Mouse (Mus musculus): ENCODE data around the gene Slc16a6. TPM values are rescaled to one million over a fixed set of nuclear protein-coding genes. Genes with fewer than 3 reads are reported as not detected.

Slc16a6 gene
- polyA plus RNA-seq, 1 experiment from 2014 or later = 3.2 TPM

DNA sequence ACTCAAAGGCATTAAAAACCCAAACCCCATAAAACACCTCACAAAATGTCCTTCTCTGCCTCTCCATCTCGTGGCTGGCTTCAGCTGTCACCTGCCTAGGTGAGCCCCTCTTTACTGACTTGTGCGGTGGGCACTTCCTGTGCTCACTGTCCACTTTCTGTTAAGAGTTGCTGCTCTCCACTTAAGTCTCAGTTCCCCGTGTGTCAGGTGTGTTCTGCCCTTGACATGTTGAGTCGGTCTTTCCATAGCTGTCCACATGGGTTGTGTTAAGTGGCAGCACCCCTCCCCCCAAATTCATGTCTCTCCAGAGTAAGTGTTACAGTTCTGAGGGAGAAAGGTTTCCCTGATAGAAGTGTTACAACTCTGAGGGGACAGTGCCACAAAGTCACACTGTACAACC is 18.4 kb upstream of the Slc16a6 start:
- 89% methylated on average over 4 of the region's 4 CpGs for WGBS
- no peak overlapping the region for H3K4me2 ChIP-seq (ENCODE audit: low read depth)
- H3K27ac ChIP-seq (ENCODE audit: low read depth, low read length) = no peak overlapping the region
- no peak overlapping the region for H3K9ac ChIP-seq (ENCODE audit: low read length)
- no peaks in the 10 kb centered on the region for H3K27me3 ChIP-seq (ENCODE audit: control insufficient read depth, insufficient read depth, low read length)
- H3K36me3 ChIP-seq (ENCODE audit: control insufficient read depth, insufficient read depth, low read length) = no peaks in the 10 kb centered on the region
- DNase-seq (ENCODE audit: low spot score) (no peak), ATAC-seq (ENCODE audit: insufficient read depth, low FRiP score, low TSS enrichment) (no peak)
- peaks cover 5% of the 10 kb centered on the region; the same call in 1 of the 2 replicates for H3K4me1 ChIP-seq (ENCODE audit: control insufficient read depth, insufficient read depth, low read length)
- no peak overlapping the region for H3K4me3 ChIP-seq (ENCODE audit: low read depth, low read length)
- H3K9me3 ChIP-seq (ENCODE audit: control insufficient read depth, low read length) = no peaks in the 10 kb centered on the region

DNA sequence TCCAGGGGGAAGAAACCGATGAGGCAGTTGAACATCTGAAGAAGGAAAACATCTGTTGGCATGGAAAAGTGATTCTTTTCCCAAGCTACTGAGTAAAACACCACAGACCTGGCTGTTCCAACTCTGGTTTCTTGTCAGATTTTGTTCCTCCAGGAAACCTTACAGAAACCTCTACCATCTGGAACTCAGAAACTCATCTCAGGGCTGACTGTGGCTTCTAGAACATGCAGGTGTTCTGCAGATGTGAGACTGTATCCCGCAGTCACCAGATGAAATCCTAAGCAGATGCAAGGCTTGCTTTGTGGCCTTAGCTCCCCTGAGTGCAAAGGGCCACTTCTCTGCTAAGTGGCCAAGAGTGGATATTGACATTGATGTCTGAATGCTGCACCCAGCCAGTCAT is 16.4 kb upstream of the Slc16a6 start:
- no peaks in the 10 kb centered on the region for H3K36me3 ChIP-seq (ENCODE audit: control insufficient read depth, insufficient read depth, low read length)
- DNase-seq (ENCODE audit: low spot score) = no peak
- H3K4me3 ChIP-seq (ENCODE audit: low read depth, low read length) = no peak overlapping the region
- no peaks in the 10 kb centered on the region for H3K27me3 ChIP-seq (ENCODE audit: control insufficient read depth, insufficient read depth, low read length)
- no peak overlapping the region for H3K9ac ChIP-seq (ENCODE audit: low read length)
- no peaks in the 10 kb centered on the region for H3K4me1 ChIP-seq (ENCODE audit: control insufficient read depth, insufficient read depth, low read length)
- 68% methylated on average over 2 of the region's 2 CpGs for WGBS
- H3K9me3 ChIP-seq (ENCODE audit: control insufficient read depth, low read length) = no peaks in the 10 kb centered on the region
- ATAC-seq (ENCODE audit: insufficient read depth, low FRiP score, low TSS enrichment) = no peak
- no peak overlapping the region for H3K27ac ChIP-seq (ENCODE audit: low read depth, low read length)
- H3K4me2 ChIP-seq (ENCODE audit: low read depth) = no peak overlapping the region

DNA sequence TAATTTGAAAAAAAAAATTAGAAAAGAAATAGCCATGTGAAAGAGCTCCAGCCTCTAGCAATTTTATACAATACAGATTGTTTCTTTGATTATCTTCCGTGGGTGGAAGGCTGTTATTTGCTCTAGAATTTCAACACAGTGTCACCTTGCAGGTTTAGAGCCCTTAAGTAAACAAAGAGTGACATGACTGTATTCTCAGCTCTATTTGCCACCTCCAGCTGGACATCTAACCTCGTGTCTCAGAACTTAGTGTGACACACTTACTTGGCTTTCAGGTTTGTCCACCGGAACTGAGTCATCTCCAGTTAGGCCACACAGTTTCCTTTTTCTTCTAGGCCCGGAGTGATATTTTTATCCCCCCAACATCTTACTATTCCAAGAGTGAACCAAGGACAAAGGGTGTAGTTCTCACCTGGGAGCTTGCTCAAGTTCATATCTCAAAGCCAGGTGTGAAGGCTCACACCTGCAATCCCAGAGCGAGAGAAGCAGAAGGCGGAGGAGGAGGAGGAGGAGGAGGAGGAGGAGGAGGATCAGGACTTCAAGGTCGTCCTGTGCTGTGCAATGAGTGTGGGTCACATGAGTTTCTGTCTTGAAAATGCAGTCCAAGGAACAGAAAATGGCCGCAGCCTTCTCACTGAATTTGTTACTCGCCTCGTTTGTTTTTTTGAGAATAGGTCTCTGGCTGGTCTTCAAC is 14.7 kb upstream of the Slc16a6 start:
- Histone ChIP-seq H3K4me1 (ENCODE audit: control insufficient read depth, insufficient read depth, low read length) (no peaks in the 10 kb centered on the region), H3K36me3 (ENCODE audit: control insufficient read depth, insufficient read depth, low read length) (no peaks in the 10 kb centered on the region), H3K27me3 (ENCODE audit: control insufficient read depth, insufficient read depth, low read length) (no peaks in the 10 kb centered on the region), H3K4me3 (ENCODE audit: low read depth, low read length) (no peak overlapping the region), H3K4me2 (ENCODE audit: low read depth) (no peak overlapping the region), H3K9ac (ENCODE audit: low read length) (no peak overlapping the region), H3K27ac (ENCODE audit: low read depth, low read length) (no peak overlapping the region), H3K9me3 (ENCODE audit: control insufficient read depth, low read length) (no peaks in the 10 kb centered on the region)
- DNase-seq (ENCODE audit: low spot score) (no peak), ATAC-seq (ENCODE audit: insufficient read depth, low FRiP score, low TSS enrichment) (no peak)
- 90% methylated on average over 10 of the region's 10 CpGs for WGBS

DNA sequence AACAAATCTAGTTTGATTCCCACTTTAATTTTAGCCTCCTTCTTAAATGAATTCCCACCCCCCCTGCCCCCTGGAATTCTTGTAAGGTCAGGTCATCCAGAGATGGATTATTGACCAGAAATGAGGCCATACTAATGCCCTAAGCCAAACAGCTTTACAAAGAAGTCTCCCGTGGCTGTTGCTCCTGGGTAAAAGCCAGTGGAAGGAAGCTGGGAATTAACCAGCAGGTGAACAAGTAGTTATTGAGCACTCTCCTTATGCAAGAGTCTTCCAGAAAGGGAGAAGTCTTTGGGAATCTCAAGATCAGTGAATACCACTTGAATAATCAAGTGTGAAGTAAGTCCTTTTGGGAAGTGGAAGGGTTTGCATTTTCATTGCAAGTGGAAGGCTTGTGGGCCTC is 13.7 kb upstream of the Slc16a6 start:
- WGBS = 67% methylated on average over 1 of the region's 1 CpGs

DNA sequence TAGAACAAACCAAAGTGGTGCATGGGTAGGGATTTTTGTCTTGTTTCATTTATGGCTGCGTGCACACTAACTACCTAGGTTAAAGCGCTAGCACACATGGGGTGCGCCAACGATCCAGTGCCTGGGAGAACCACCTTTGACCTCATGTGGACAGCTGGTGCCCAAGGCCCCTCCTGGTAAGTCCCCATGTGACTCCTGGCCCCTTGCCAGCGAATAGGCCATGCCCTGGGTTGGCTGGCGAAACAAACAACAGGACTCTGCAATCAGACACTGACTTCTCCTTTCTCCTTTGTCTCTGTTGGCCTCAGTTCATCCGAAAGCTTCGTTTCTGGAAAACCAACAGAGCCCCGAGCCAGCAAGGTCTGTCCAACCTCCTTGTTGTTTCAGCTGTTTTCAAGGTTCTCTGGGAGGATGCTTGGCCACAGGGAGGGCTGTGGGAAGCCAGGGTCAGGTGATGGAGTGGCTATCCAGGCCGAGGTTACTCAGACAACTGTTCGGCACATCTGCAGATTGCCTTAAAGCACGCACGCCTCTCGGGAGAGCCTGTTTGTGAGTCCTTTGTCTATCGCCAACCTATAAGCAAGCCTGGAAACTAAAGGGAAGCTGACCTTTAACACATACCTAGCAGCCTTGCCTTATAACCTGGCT is 12.1 kb upstream of the Slc16a6 start:
- Histone ChIP-seq H3K4me1 (ENCODE audit: control insufficient read depth, insufficient read depth, low read length) (no peaks in the 10 kb centered on the region), H3K27me3 (ENCODE audit: control insufficient read depth, insufficient read depth, low read length) (no peaks in the 10 kb centered on the region), H3K9ac (ENCODE audit: low read length) (no peak overlapping the region), H3K9me3 (ENCODE audit: control insufficient read depth, low read length) (no peaks in the 10 kb centered on the region), H3K36me3 (ENCODE audit: control insufficient read depth, insufficient read depth, low read length) (no peaks in the 10 kb centered on the region), H3K4me2 (ENCODE audit: low read depth) (no peak overlapping the region), H3K27ac (ENCODE audit: low read depth, low read length) (no peak overlapping the region), H3K4me3 (ENCODE audit: low read depth, low read length) (no peak overlapping the region)
- no peak for ATAC-seq (ENCODE audit: insufficient read depth, low FRiP score, low TSS enrichment)
- DNase-seq (ENCODE audit: low spot score) = no peak
- WGBS = 67% methylated on average over 15 of the region's 15 CpGs

More for the DNA sequence above, 13.7 kb upstream of the Slc16a6 start:
- Histone ChIP-seq H3K27me3 (ENCODE audit: control insufficient read depth, insufficient read depth, low read length) (no peaks in the 10 kb centered on the region), H3K27ac (ENCODE audit: low read depth, low read length) (no peak overlapping the region), H3K4me2 (ENCODE audit: low read depth) (no peak overlapping the region), H3K4me1 (ENCODE audit: control insufficient read depth, insufficient read depth, low read length) (no peaks in the 10 kb centered on the region), H3K9me3 (ENCODE audit: control insufficient read depth, low read length) (no peaks in the 10 kb centered on the region), H3K36me3 (ENCODE audit: control insufficient read depth, insufficient read depth, low read length) (no peaks in the 10 kb centered on the region), H3K4me3 (ENCODE audit: low read depth, low read length) (no peak overlapping the region), H3K9ac (ENCODE audit: low read length) (no peak overlapping the region)
- ATAC-seq (ENCODE audit: insufficient read depth, low FRiP score, low TSS enrichment) (no peak), DNase-seq (ENCODE audit: low spot score) (no peak)

DNA sequence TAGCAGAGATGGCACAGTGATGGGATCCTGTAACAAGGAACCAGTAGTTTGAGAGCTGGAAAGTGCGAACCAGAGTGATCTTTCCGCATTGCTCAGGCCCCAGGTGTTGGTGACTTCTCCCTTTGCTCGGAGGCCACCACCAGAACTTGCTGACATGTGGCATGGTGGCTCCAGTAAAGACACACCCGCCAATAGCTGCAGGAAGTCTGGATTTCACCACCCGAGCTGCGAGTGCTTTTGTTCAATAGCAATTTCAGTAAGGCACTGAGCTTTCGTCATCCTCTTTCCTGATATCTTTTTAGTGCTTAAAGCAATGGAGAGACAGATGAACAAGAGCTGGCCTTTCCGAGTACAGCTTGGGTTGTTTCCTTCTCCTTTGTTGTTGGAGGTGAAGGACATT is 7.0 kb upstream of the Slc16a6 start:
- Histone ChIP-seq H3K9me3 (ENCODE audit: control insufficient read depth, low read length) (no peaks in the 10 kb centered on the region), H3K27ac (ENCODE audit: low read depth, low read length) (no peak overlapping the region), H3K36me3 (ENCODE audit: control insufficient read depth, insufficient read depth, low read length) (no peaks in the 10 kb centered on the region), H3K4me3 (ENCODE audit: low read depth, low read length) (no peak overlapping the region), H3K27me3 (ENCODE audit: control insufficient read depth, insufficient read depth, low read length) (no peaks in the 10 kb centered on the region), H3K9ac (ENCODE audit: low read length) (no peak overlapping the region), H3K4me2 (ENCODE audit: low read depth) (no peak overlapping the region), H3K4me1 (ENCODE audit: control insufficient read depth, insufficient read depth, low read length) (peaks cover 7% of the 10 kb centered on the region; the same call in 1 of the 2 replicates)
- ATAC-seq (ENCODE audit: insufficient read depth, low FRiP score, low TSS enrichment) (no peak), DNase-seq (ENCODE audit: low spot score) (no peak)
- WGBS = 80% methylated on average over 8 of the region's 8 CpGs

DNA sequence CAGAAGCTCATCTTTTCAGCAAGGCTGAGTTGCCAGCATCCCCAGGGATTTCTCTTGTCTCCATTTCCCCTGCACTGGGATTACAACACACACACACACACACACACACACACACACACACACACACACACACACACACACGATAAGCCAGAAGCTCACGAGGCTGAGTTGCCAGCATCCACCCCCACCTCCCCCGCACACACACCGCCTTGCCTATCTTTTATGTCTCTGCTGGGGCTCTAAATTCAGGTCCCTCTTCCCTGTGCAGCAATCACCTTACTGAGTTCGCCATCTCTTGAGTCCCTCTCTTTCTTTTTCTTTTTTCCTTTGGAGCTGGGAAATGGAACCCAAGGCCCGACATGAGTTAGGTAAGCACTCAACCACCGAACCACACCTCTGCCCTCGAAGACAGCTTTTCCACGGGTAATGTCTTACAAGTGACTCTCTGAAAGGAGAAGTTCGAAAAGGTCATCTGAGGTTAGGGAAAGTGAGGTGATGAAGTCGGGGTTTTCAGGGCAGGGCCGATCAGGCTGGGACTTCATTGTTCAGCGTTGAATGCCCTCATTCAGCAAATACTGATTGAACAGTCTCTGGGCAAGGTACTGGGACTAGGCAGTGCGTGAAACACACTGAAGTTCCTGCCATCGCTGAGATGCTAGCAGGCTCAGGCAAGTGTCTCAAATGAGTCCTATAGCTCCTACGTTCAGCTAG is 6.3 kb upstream of the Slc16a6 start:
- H3K9me3 ChIP-seq (ENCODE audit: control insufficient read depth, low read length) = no peaks in the 10 kb centered on the region
- H3K9ac ChIP-seq (ENCODE audit: low read length) = no peak overlapping the region
- 59% methylated on average over 16 of the region's 16 CpGs for WGBS
- H3K4me1 ChIP-seq (ENCODE audit: control insufficient read depth, insufficient read depth, low read length) = peaks cover 7% of the 10 kb centered on the region; the same call in 1 of the 2 replicates
- no peaks in the 10 kb centered on the region for H3K36me3 ChIP-seq (ENCODE audit: control insufficient read depth, insufficient read depth, low read length)
- no peak overlapping the region for H3K27ac ChIP-seq (ENCODE audit: low read depth, low read length)
- no peak for ATAC-seq (ENCODE audit: insufficient read depth, low FRiP score, low TSS enrichment)
- no peak overlapping the region for H3K4me3 ChIP-seq (ENCODE audit: low read depth, low read length)
- DNase-seq (ENCODE audit: low spot score) = no peak
- H3K4me2 ChIP-seq (ENCODE audit: low read depth) = no peak overlapping the region
- no peaks in the 10 kb centered on the region for H3K27me3 ChIP-seq (ENCODE audit: control insufficient read depth, insufficient read depth, low read length)

DNA sequence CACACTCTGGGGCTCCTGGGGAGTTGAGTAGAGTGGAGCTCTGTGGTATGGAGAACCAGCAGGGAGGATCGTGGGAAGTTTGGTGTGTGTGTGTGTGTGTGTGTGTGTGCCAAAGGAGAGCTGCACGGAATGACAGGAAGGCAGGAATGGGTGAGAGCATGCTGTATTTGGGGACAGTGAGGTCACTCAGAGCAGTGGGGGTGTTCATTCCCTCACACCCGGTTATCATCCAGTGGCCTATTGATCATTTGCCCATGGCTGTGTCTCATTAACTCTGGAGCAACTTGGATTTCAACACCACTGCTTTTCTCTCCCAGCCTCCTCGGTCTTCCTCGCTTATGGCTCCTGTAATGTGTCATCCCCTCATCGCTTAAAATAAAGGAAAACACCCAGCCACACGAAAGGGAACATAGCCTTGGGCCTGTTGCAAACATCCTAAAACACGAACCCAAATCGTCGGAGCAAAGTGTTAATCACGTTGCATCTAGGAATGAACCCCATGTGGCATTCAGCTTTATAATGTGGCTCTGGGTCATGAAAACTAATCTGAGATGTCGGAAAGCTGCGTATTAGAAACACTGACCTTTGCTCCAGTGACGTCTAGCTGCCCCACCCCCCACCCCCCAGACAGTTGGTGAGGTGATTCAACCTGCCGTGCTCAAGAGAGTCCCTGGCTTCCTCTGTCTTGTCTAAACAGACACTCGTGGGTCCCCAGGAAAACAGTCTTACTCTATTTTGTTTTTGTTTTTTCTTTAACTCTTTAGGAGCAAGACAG is 4.4 kb upstream of the Slc16a6 start:
- no peaks in the 10 kb centered on the region for H3K36me3 ChIP-seq (ENCODE audit: control insufficient read depth, insufficient read depth, low read length)
- no peak overlapping the region for H3K4me2 ChIP-seq (ENCODE audit: low read depth)
- H3K27me3 ChIP-seq (ENCODE audit: control insufficient read depth, insufficient read depth, low read length) = no peaks in the 10 kb centered on the region
- no peak overlapping the region for H3K27ac ChIP-seq (ENCODE audit: low read depth, low read length)
- peaks cover 9% of the 10 kb centered on the region; the same call in 1 of the 2 replicates for H3K4me1 ChIP-seq (ENCODE audit: control insufficient read depth, insufficient read depth, low read length)
- H3K4me3 ChIP-seq (ENCODE audit: low read depth, low read length) = no peak overlapping the region
- H3K9ac ChIP-seq (ENCODE audit: low read length) = no peak overlapping the region
- no peaks in the 10 kb centered on the region for H3K9me3 ChIP-seq (ENCODE audit: control insufficient read depth, low read length)
- no peak for DNase-seq (ENCODE audit: low spot score)
- 57% methylated on average over 16 of the region's 16 CpGs for WGBS
- ATAC-seq (ENCODE audit: insufficient read depth, low FRiP score, low TSS enrichment) = no peak

All from neural tube, embryonic 11.5 days (tissue).